Mouse (Mus musculus) limb, embryonic 13.5 days (tissue): ENCODE measurements around the gene Kiss1r. TPM values are rescaled to one million over a fixed set of nuclear protein-coding genes. Genes with fewer than 3 reads are reported as not detected.
"Not testable (repeated sequence)": the region's sequence is repeated elsewhere in the genome, so short reads cannot be mapped to it uniquely, and the experiment has no call there.

Experiments used
- ATAC-seq: fragments of 200-750 bp; cut with Nextera tagmentation; 2 replicates; pipeline ENCODE4 v1.8.0; 2017; ENCODE audit warnings: low read depth, moderate number of reproducible peaks, moderate TSS enrichment; ENCODE audit not compliant: low FRiP score
- H3K27ac ChIP-seq: fragments of 300-500 bp; sonication (generic); 2 replicates; pipeline ENCODE4 v1.5.1; 2015; ENCODE audit warnings: inconsistent platforms, mild to moderate bottlenecking, moderate library complexity
- H3K27me3 ChIP-seq: fragments of 300-500 bp; sonication (generic); 2 replicates; pipeline ENCODE4 v1.6.1; 2015; ENCODE audit warnings: mild to moderate bottlenecking, inconsistent platforms
- H3K36me3 ChIP-seq: fragments of 300-500 bp; sonication (generic); 2 replicates; pipeline ENCODE4 v1.6.1; 2015; ENCODE audit warnings: inconsistent platforms, mild to moderate bottlenecking, moderate library complexity
- H3K4me1 ChIP-seq: fragments of 300-500 bp; sonication (generic); 2 replicates; pipeline ENCODE4 v1.6.1; 2015; ENCODE audit warnings: inconsistent platforms
- H3K4me2 ChIP-seq: fragments of 300-500 bp; sonication (generic); replicated peaks from 2 replicates; pipeline ENCODE4 v1.6.1; 2015; ENCODE audit warnings: inconsistent platforms, mild to moderate bottlenecking, moderate library complexity
- H3K4me3 ChIP-seq: fragments of 300-500 bp; sonication (generic); 2 replicates; pipeline ENCODE4 v1.5.1; 2015; ENCODE audit warnings: moderate library complexity, mild to moderate bottlenecking, inconsistent platforms
- H3K9ac ChIP-seq: fragments of 300-500 bp; sonication (generic); 2 replicates; pipeline ENCODE4 v1.6.1; 2015; ENCODE audit warnings: mild to moderate bottlenecking, inconsistent platforms
- H3K9me3 ChIP-seq: fragments of 300-500 bp; sonication (generic); 2 replicates; pipeline ENCODE4 v1.6.1; 2016; ENCODE audit warnings: inconsistent platforms
- WGBS: fragments of 180-500 bp; shearing (Covaris S2); methylation state at CpG from one replicate; pipeline ENCODE4 v1.1.7; 2015; 5-methylcytosine and 5-hydroxymethylcytosine counted together
- polyA plus RNA-seq: library from polyadenylated mRNA; unstranded; fragments of >200 nt; fragmentation: Nextera tagmentation; extraction: Ambion mirVana; gene quantifications from 2 replicates; pipeline ENCODE4 v1.2.1, GENCODE M21; 2015

Kiss1r gene
- polyA plus RNA-seq, 1 experiment from 2014 or later = 0.94 TPM

GRCm38 (mm10) chr10:79949873-79950272, 33.1 kb downstream of the Kiss1r start:
- Histone ChIP-seq H3K4me1 (peaks cover 28% of the 10 kb centered on the region), H3K27me3 (no peaks in the 10 kb centered on the region), H3K9me3 (no peaks in the 10 kb centered on the region), H3K4me2 (no peak overlapping the region), H3K27ac (no peak overlapping the region), H3K9ac (no peak overlapping the region), H3K36me3 (peaks cover 69% of the 10 kb centered on the region), H3K4me3 (no peak overlapping the region)
- ATAC-seq = no peak
- WGBS = 85% methylated on average over 4 of the region's 4 CpGs

GRCm38 (mm10) chr10:79950661-79951060, 33.9 kb downstream of the Kiss1r start:
- H3K4me3 ChIP-seq = no peak overlapping the region
- 89% methylated on average over 18 of the region's 18 CpGs for WGBS
- H3K36me3 ChIP-seq = peaks cover 69% of the 10 kb centered on the region
- H3K27ac ChIP-seq = no peak overlapping the region
- no peak overlapping the region for H3K4me2 ChIP-seq
- H3K27me3 ChIP-seq = no peaks in the 10 kb centered on the region
- no peaks in the 10 kb centered on the region for H3K9me3 ChIP-seq
- ATAC-seq = no peak
- H3K9ac ChIP-seq = no peak overlapping the region
- peaks cover 27% of the 10 kb centered on the region for H3K4me1 ChIP-seq

GRCm38 (mm10) chr10:79953946-79954345, 37.2 kb downstream of the Kiss1r start:
- peaks cover 44% of the 10 kb centered on the region for H3K36me3 ChIP-seq
- no peaks in the 10 kb centered on the region for H3K27me3 ChIP-seq
- H3K4me1 ChIP-seq = peaks cover 15% of the 10 kb centered on the region
- 0 out of 2 replicates have a peak overlapping the region, but pooled peaks have one; percentile 19 for H3K9ac ChIP-seq
- H3K27ac ChIP-seq = peak overlapping the region; percentile 34; the same call in 1 of the 2 replicates
- no peak overlapping the region for H3K4me3 ChIP-seq
- H3K4me2 ChIP-seq = no peak overlapping the region
- 78% methylated on average over 6 of the region's 6 CpGs for WGBS
- no peak for ATAC-seq
- no peaks in the 10 kb centered on the region for H3K9me3 ChIP-seq

- Histone ChIP-seq H3K4me2 (no peak overlapping the region), H3K9ac (peak overlapping the region; percentile 50; the same call in 1 of the 2 replicates), H3K4me3 (no peak overlapping the region), H3K27me3 (no peaks in the 10 kb centered on the region), H3K36me3 (peaks cover 27% of the 10 kb centered on the region), H3K9me3 (no peaks in the 10 kb centered on the region), H3K27ac (peak overlapping the region; percentile 39; the same call in 1 of the 2 replicates), H3K4me1 (peaks cover 17% of the 10 kb centered on the region)
- 69% methylated on average over 9 of the region's 9 CpGs for WGBS
- ATAC-seq = no peak
These were observed 38.9 kb downstream of the Kiss1r start for GRCm38 (mm10) chr10:79955691-79956090.

GRCm38 (mm10) chr10:79956643-79957154, 39.9 kb downstream of the Kiss1r start:
- Histone ChIP-seq H3K4me3 (no peak overlapping the region), H3K27ac (no peak overlapping the region), H3K9ac (no peak overlapping the region), H3K9me3 (no peaks in the 10 kb centered on the region), H3K4me1 (peaks cover 23% of the 10 kb centered on the region), H3K27me3 (no peaks in the 10 kb centered on the region), H3K36me3 (peaks cover 19% of the 10 kb centered on the region), H3K4me2 (no peak overlapping the region)
- no peak for ATAC-seq
- 26% methylated on average over 4 of the region's 4 CpGs for WGBS

GRCm38 (mm10) chr10:79958140-79958816, 41.5 kb downstream of the Kiss1r start:
- ATAC-seq = no peak
- Histone ChIP-seq H3K4me2 (peak overlapping the region; percentile 23), H3K9ac (no peak overlapping the region), H3K4me3 (0 out of 2 replicates have a peak overlapping the region, but pooled peaks have one; percentile 2), H3K9me3 (no peaks in the 10 kb centered on the region), H3K4me1 (peaks cover 23% of the 10 kb centered on the region), H3K36me3 (peaks cover 23% of the 10 kb centered on the region), H3K27me3 (no peaks in the 10 kb centered on the region), H3K27ac (no peak overlapping the region)
- 11% methylated on average over 21 of the region's 21 CpGs for WGBS

GRCm38 (mm10) chr10:79959412-79959811, 42.6 kb downstream of the Kiss1r start:
- Histone ChIP-seq H3K4me1 (peaks cover 18% of the 10 kb centered on the region), H3K36me3 (peaks cover 28% of the 10 kb centered on the region), H3K4me2 (peak overlapping the region; percentile 93), H3K4me3 (peak overlapping the region; percentile 100)
- not testable (repeated sequence) for H3K27ac ChIP-seq, H3K9me3 ChIP-seq, H3K9ac ChIP-seq, H3K27me3 ChIP-seq, ATAC-seq
- 35% methylated on average over 10 of the region's 10 CpGs for WGBS

- Histone ChIP-seq H3K4me2 (peak within 1 kb of the TSS; percentile 93), H3K36me3 (peaks cover 34% of the 10 kb centered on the region), H3K4me1 (peaks cover 16% of the 10 kb centered on the region), H3K9me3 (no peaks in the 10 kb centered on the region), H3K9ac (peak within 1 kb of the TSS; percentile 89), H3K27ac (peak within 1 kb of the TSS; percentile 74), H3K4me3 (peak within 1 kb of the TSS; percentile 100), H3K27me3 (no peaks in the 10 kb centered on the region)
- under 1% methylated on average over 61 of the region's 61 CpGs for WGBS
- peak; percentile 95 for ATAC-seq
These were observed 43.3 kb downstream of the Kiss1r start, which contains the start of gene Wdr18 for GRCm38 (mm10) chr10:79959847-79960601. TSS of gene Wdr18 (plus strand) at chr10:79960152.

GRCm38 (mm10) chr10:79960671-79961294, 44.0 kb downstream of the Kiss1r start:
- no peak overlapping the region for H3K27ac ChIP-seq
- H3K9me3 ChIP-seq = no peaks in the 10 kb centered on the region
- peak overlapping the region; percentile 93 for H3K4me2 ChIP-seq
- H3K36me3 ChIP-seq = peaks cover 42% of the 10 kb centered on the region
- H3K4me3 ChIP-seq = peak overlapping the region; percentile 100
- no peak for ATAC-seq
- 11% methylated on average over 10 of the region's 10 CpGs for WGBS
- H3K9ac ChIP-seq = peak overlapping the region; percentile 89
- peaks cover 11% of the 10 kb centered on the region for H3K4me1 ChIP-seq
- H3K27me3 ChIP-seq = no peaks in the 10 kb centered on the region

- no peak for ATAC-seq
- no peak overlapping the region for H3K9ac ChIP-seq
- no peak overlapping the region for H3K4me3 ChIP-seq
- H3K36me3 ChIP-seq = peaks cover 72% of the 10 kb centered on the region
- 95% methylated on average over 7 of the region's 7 CpGs for WGBS
- H3K27ac ChIP-seq = no peak overlapping the region
- H3K27me3 ChIP-seq = peaks cover 15% of the 10 kb centered on the region
- H3K9me3 ChIP-seq = no peaks in the 10 kb centered on the region
- no peak overlapping the region for H3K4me2 ChIP-seq
- peaks cover 14% of the 10 kb centered on the region for H3K4me1 ChIP-seq
These were observed 48.0 kb downstream of the Kiss1r start for GRCm38 (mm10) chr10:79964727-79965126.

GRCm38 (mm10) chr10:79965325-79965724, 48.6 kb downstream of the Kiss1r start:
- H3K9ac ChIP-seq = no peak overlapping the region
- peaks cover 72% of the 10 kb centered on the region for H3K36me3 ChIP-seq
- no peaks in the 10 kb centered on the region for H3K9me3 ChIP-seq
- no peak for ATAC-seq
- WGBS = 86% methylated on average over 5 of the region's 5 CpGs
- H3K4me1 ChIP-seq = peaks cover 15% of the 10 kb centered on the region
- no peak overlapping the region for H3K27ac ChIP-seq
- H3K4me2 ChIP-seq = no peak overlapping the region
- peaks cover 18% of the 10 kb centered on the region for H3K27me3 ChIP-seq
- H3K4me3 ChIP-seq = no peak overlapping the region
